Comparison of ENCODE assay signal across 12 mouse cellular contexts in genomic region chr10:70359421-70359820, GRCm38 (mm10).
"Had no signal": no experiment of that assay in that cellular context is flagged by ENCODE, and none has a peak within 500 bp of the region (broad histone marks: within the 10 kb centered on the region; RNA-seq: fewer than 3 reads in every experiment).

No protein-coding gene starts in this region.

- ATAC-seq: intestine, postnatal 0 days; midbrain, embryonic 16.5 days had no signal

- H3K4me1 ChIP-seq: limb, embryonic 13.5 days; midbrain, embryonic 12.5 days; stomach, embryonic 15.5 days had no signal

- H3K36me3 ChIP-seq: limb, embryonic 13.5 days; midbrain, embryonic 12.5 days; neural tube, embryonic 13.5 days; stomach, embryonic 15.5 days had no signal

- H3K4me3 ChIP-seq: layer of hippocampus, adult 2 months; limb, embryonic 13.5 days; midbrain, embryonic 12.5 days; neural tube, embryonic 13.5 days; stomach, embryonic 15.5 days had no signal

- H3K27me3 ChIP-seq: limb, embryonic 13.5 days; midbrain, embryonic 12.5 days; neural tube, embryonic 13.5 days; stomach, embryonic 15.5 days had no signal

- DNase-seq: lung, adult 18-20 months; right cerebral cortex, postnatal 14 days; thymus, adult 2 months; thymus, postnatal 25 days had no signal

- H3K4me2 ChIP-seq: limb, embryonic 13.5 days; midbrain, embryonic 12.5 days; neural tube, embryonic 13.5 days; stomach, embryonic 15.5 days had no signal

- H3K9me3 ChIP-seq: limb, embryonic 13.5 days; midbrain, embryonic 12.5 days; neural tube, embryonic 13.5 days; stomach, embryonic 15.5 days had no signal

- H3K27ac ChIP-seq: layer of hippocampus, adult 2 months; limb, embryonic 13.5 days; liver, embryonic 14.5 days; midbrain, embryonic 12.5 days; neural tube, embryonic 13.5 days; stomach, embryonic 15.5 days had no signal

- H3K9ac ChIP-seq: limb, embryonic 13.5 days; liver, embryonic 14.5 days; midbrain, embryonic 12.5 days; neural tube, embryonic 13.5 days; stomach, embryonic 15.5 days had no signal
